Mouse (Mus musculus) embryonic facial prominence, embryonic 12.5 days (tissue): ENCODE data around the gene Ccdc60. TPM values are rescaled to one million over a fixed set of nuclear protein-coding genes. Genes with fewer than 3 reads are reported as not detected.

Source experiments
- ATAC-seq: fragments of 200-750 bp; cut with Nextera tagmentation; 2 replicates; pipeline ENCODE4 v1.8.0; 2017; ENCODE audit not compliant: insufficient number of reproducible peaks, insufficient read depth, low FRiP score, low TSS enrichment
- H3K27ac ChIP-seq: fragments of 300-500 bp; sonication (generic); 2 replicates; pipeline ENCODE4 v1.5.1; 2016; ENCODE audit warnings: mild to moderate bottlenecking
- H3K27me3 ChIP-seq: fragments of 300-500 bp; sonication (generic); 2 replicates; pipeline ENCODE4 v1.6.1; 2016; ENCODE audit warnings: mild to moderate bottlenecking, moderate library complexity
- H3K36me3 ChIP-seq: fragments of 300-500 bp; sonication (generic); 2 replicates; pipeline ENCODE4 v1.6.1; 2016; ENCODE audit warnings: mild to moderate bottlenecking
- H3K4me1 ChIP-seq: fragments of 300-500 bp; sonication (generic); 2 replicates; pipeline ENCODE4 v1.6.1; 2016
- H3K4me2 ChIP-seq: fragments of 300-500 bp; sonication (generic); replicated peaks from 2 replicates; pipeline ENCODE4 v1.6.1; 2016; ENCODE audit warnings: mild to moderate bottlenecking, moderate library complexity
- H3K4me3 ChIP-seq: fragments of 300-500 bp; sonication (generic); 2 replicates; pipeline ENCODE4 v1.5.1; 2016; ENCODE audit warnings: mild to moderate bottlenecking
- H3K9ac ChIP-seq: fragments of 300-500 bp; sonication (generic); 2 replicates; pipeline ENCODE4 v1.6.1; 2016; ENCODE audit warnings: mild to moderate bottlenecking, moderate library complexity
- H3K9me3 ChIP-seq: fragments of 300-500 bp; sonication (generic); 2 replicates; pipeline ENCODE4 v1.6.1; 2016; ENCODE audit warnings: mild to moderate bottlenecking, moderate library complexity
- WGBS: fragments of 180-500 bp; shearing (Covaris S2); methylation state at CpG from one replicate; pipeline ENCODE4 v1.1.7; 2016; 5-methylcytosine and 5-hydroxymethylcytosine counted together
- polyA plus RNA-seq: library from polyadenylated mRNA; unstranded; fragments of >200 nt; fragmentation: Nextera tagmentation; extraction: Ambion mirVana; gene quantifications from 2 replicates; pipeline ENCODE4 v1.2.1, GENCODE M21; 2016

Ccdc60 gene
- polyA plus RNA-seq, 1 experiment from 2014 or later, result 1.8 TPM

- Histone ChIP-seq H3K9me3 (0 out of 2 replicates have a peak, but pooled peaks cover 1% of the 10 kb centered on the region), H3K4me3 (no peak overlapping the region), H3K27ac (no peak overlapping the region), H3K27me3 (no peaks in the 10 kb centered on the region), H3K36me3 (no peaks in the 10 kb centered on the region), H3K9ac (no peak overlapping the region), H3K4me2 (no peak overlapping the region), H3K4me1 (no peaks in the 10 kb centered on the region; the same call in 1 of the 2 replicates)
- ATAC-seq, result no peak
- WGBS, result 72% methylated on average over 9 of the region's 9 CpGs
Observed at GRCm38 (mm10) chr5:116300984-116301383, 12.2 kb upstream of the Ccdc60 start.

- H3K9me3 ChIP-seq, result 0 out of 2 replicates have a peak, but pooled peaks cover 4% of the 10 kb centered on the region
- no peak overlapping the region for H3K9ac ChIP-seq
- 64% methylated on average over 5 of the region's 5 CpGs for WGBS
- H3K4me2 ChIP-seq, result no peak overlapping the region
- H3K27me3 ChIP-seq, result no peaks in the 10 kb centered on the region
- no peak overlapping the region for H3K27ac ChIP-seq
- H3K4me1 ChIP-seq, result peaks cover 16% of the 10 kb centered on the region
- no peaks in the 10 kb centered on the region for H3K36me3 ChIP-seq
- ATAC-seq, result no peak
- H3K4me3 ChIP-seq, result no peak overlapping the region
Observed at GRCm38 (mm10) chr5:116293501-116293900, 4.7 kb upstream of the Ccdc60 start.

- H3K27ac ChIP-seq, result no peak overlapping the region
- no peak overlapping the region for H3K4me3 ChIP-seq
- H3K36me3 ChIP-seq, result no peaks in the 10 kb centered on the region
- H3K4me1 ChIP-seq, result peaks cover 20% of the 10 kb centered on the region
- no peak overlapping the region for H3K9ac ChIP-seq
- no peak overlapping the region for H3K4me2 ChIP-seq
- no peak for ATAC-seq
- WGBS, result 81% methylated on average over 5 of the region's 5 CpGs
- no peaks in the 10 kb centered on the region for H3K9me3 ChIP-seq
- H3K27me3 ChIP-seq, result no peaks in the 10 kb centered on the region
Observed at GRCm38 (mm10) chr5:116290584-116290983, 1.8 kb upstream of the Ccdc60 start.

DNA sequence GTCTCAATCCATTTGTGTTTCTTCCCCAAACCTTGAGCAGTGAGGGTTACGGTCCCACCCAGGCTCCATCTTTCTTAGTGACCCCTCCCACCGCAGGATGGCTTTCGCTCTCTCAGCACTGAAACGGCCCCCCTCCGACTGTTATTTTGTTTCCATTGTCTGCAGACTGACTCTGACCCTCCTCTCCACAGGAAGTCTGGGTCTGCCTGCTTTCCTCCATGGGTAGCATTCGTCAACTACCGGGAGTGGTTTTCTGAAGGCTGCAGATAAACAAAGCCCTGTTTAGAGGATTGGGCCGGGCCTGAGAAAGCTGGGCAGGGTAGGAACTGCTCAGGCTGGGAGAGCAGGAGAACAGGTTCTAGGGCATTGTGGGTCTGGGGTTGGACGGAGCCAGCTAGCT lies 1.1 kb upstream of the Ccdc60 start:
- no peak overlapping the region for H3K4me3 ChIP-seq
- no peaks in the 10 kb centered on the region for H3K9me3 ChIP-seq
- H3K36me3 ChIP-seq, result no peaks in the 10 kb centered on the region
- H3K4me1 ChIP-seq, result peaks cover 24% of the 10 kb centered on the region
- peak overlapping the region; percentile 44 for H3K4me2 ChIP-seq
- no peak for ATAC-seq
- WGBS, result 5% methylated on average over 9 of the region's 9 CpGs
- H3K9ac ChIP-seq, result no peak overlapping the region
- H3K27ac ChIP-seq, result no peak overlapping the region
- no peaks in the 10 kb centered on the region for H3K27me3 ChIP-seq

DNA sequence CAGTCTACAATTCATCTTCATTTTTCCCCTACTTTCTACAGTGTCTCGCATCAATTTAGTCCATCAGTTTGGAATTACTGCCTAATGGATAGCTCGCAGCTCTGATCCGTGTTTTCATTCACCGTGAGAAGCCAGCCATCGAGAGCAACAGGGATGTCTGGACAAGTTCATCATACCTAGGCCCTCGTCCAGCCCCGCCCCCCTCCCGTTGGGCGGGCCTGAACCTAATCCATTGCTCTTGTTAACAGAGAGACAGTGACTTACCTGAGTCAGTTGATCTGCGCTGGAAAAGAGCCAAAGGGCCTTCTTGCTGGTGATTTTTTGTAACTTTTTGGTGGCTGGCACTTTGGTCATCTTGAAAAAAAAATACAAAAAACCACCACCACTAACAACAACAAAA lies 602 bp downstream of the Ccdc60 start:
- H3K27me3 ChIP-seq, result no peaks in the 10 kb centered on the region
- ATAC-seq, result no peak
- H3K4me1 ChIP-seq, result peaks cover 24% of the 10 kb centered on the region
- WGBS, result 39% methylated on average over 10 of the region's 10 CpGs
- H3K9me3 ChIP-seq, result no peaks in the 10 kb centered on the region
- no peak overlapping the region for H3K27ac ChIP-seq
- no peaks in the 10 kb centered on the region for H3K36me3 ChIP-seq
- H3K9ac ChIP-seq, result no peak overlapping the region
- 0 out of 2 replicates have a peak overlapping the region, but pooled peaks have one; percentile 44 for H3K4me2 ChIP-seq
- H3K4me3 ChIP-seq, result no peak overlapping the region

- no peak overlapping the region for H3K27ac ChIP-seq
- no peaks in the 10 kb centered on the region for H3K36me3 ChIP-seq
- H3K27me3 ChIP-seq, result no peaks in the 10 kb centered on the region
- ATAC-seq, result 0 out of 2 replicates have a peak, but pooled peaks have one; percentile 56
- no peak overlapping the region for H3K4me3 ChIP-seq
- H3K4me1 ChIP-seq, result peaks cover 24% of the 10 kb centered on the region
- H3K9me3 ChIP-seq, result no peaks in the 10 kb centered on the region
- no peak overlapping the region for H3K9ac ChIP-seq
- no peak overlapping the region for H3K4me2 ChIP-seq
- WGBS, result 27% methylated on average over 15 of the region's 15 CpGs
Observed at GRCm38 (mm10) chr5:116285532-116286176, 3.1 kb downstream of the Ccdc60 start.

DNA sequence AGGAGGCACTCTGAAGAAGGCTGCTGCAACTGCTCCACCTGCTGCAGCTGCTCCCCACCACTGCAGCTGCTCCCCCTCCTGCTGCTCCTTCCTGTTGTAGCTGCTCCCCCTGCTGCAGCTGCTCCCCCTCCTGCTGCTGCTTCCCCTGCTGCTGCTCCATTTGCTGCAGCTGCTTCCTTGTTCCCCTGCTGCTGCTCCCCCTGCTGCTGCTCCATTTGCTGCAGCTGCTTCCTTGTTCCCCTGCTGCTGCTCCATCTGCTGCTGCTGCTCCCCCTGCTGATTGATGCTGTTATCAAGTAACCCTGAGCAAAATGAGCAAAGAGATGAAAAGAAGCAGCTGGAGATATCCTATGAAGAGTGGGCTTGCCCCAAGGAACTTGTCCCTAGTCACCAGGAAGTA lies 8.3 kb downstream of the Ccdc60 start:
- no peaks in the 10 kb centered on the region for H3K27me3 ChIP-seq
- H3K4me2 ChIP-seq, result no peak overlapping the region
- ATAC-seq, result no peak
- H3K9me3 ChIP-seq, result peaks cover 3% of the 10 kb centered on the region; the same call in 1 of the 2 replicates
- no peaks in the 10 kb centered on the region for H3K36me3 ChIP-seq
- peaks cover 3% of the 10 kb centered on the region; the same call in 1 of the 2 replicates for H3K4me1 ChIP-seq
- no peak overlapping the region for H3K27ac ChIP-seq
- no peak overlapping the region for H3K4me3 ChIP-seq
- H3K9ac ChIP-seq, result no peak overlapping the region

GRCm38 (mm10) chr5:116278436-116278918 lies 10.3 kb downstream of the Ccdc60 start:
- no peaks in the 10 kb centered on the region for H3K36me3 ChIP-seq
- no peaks in the 10 kb centered on the region for H3K27me3 ChIP-seq
- H3K4me1 ChIP-seq, result peaks cover 11% of the 10 kb centered on the region; the same call in 1 of the 2 replicates
- H3K9ac ChIP-seq, result no peak overlapping the region
- no peak overlapping the region for H3K4me2 ChIP-seq
- peaks cover 3% of the 10 kb centered on the region; the same call in 1 of the 2 replicates for H3K9me3 ChIP-seq
- 79% methylated on average over 17 of the region's 17 CpGs for WGBS
- no peak overlapping the region for H3K4me3 ChIP-seq
- H3K27ac ChIP-seq, result no peak overlapping the region
- no peak for ATAC-seq

DNA sequence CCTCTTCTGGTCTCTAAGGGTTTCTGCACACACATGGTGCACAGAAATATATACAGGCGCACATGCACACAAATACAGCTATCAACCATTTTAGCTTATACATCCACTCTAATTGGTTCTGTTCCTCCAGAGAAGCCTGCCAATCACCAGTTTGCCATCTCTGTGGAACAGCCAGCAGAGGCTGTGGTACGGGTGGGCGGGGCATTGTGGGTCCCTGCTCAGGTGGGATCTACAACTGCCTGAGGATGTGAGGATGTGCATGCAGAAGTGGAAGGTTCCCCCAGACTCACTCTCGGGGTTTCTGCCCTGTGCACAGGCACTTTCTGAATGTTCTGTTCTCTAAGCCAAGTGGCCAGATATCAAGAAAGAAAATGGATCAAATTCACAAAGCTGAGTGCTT lies 10.8 kb downstream of the Ccdc60 start:
- Histone ChIP-seq H3K27me3 (no peaks in the 10 kb centered on the region), H3K36me3 (no peaks in the 10 kb centered on the region), H3K9me3 (peaks cover 3% of the 10 kb centered on the region; the same call in 1 of the 2 replicates), H3K4me1 (peaks cover 11% of the 10 kb centered on the region; the same call in 1 of the 2 replicates), H3K4me3 (no peak overlapping the region), H3K9ac (no peak overlapping the region), H3K4me2 (no peak overlapping the region), H3K27ac (no peak overlapping the region)
- ATAC-seq, result no peak
- WGBS, result 90% methylated on average over 4 of the region's 4 CpGs

GRCm38 (mm10) chr5:116274818-116275217 lies 14.0 kb downstream of the Ccdc60 start:
- Histone ChIP-seq H3K9ac (no peak overlapping the region), H3K27ac (no peak overlapping the region), H3K9me3 (peaks cover 3% of the 10 kb centered on the region; the same call in 1 of the 2 replicates), H3K4me2 (no peak overlapping the region), H3K27me3 (no peaks in the 10 kb centered on the region), H3K4me1 (peaks cover 14% of the 10 kb centered on the region; the same call in 1 of the 2 replicates), H3K36me3 (no peaks in the 10 kb centered on the region), H3K4me3 (no peak overlapping the region)
- WGBS, result 41% methylated on average over 2 of the region's 2 CpGs
- ATAC-seq, result no peak

DNA sequence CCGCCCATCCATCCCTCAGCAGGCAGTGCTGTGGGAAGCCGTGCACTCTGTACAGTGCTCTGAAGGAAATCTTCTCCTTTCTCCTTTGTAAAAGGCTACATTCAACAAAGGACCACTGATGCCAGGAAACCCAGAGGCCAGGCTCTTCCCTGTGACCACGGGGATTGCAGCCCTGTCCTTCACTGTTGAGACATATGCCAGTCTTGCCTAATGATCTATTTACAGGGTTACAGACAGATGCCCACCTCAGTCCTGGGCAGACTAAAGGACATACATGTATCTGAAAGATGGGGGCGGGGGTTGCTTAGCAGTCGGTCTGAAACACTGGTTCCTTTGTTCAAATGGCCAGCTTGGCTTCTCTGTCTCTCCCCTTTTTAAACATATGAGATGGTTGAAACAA lies 14.4 kb downstream of the Ccdc60 start:
- H3K4me2 ChIP-seq, result no peak overlapping the region
- peaks cover 3% of the 10 kb centered on the region; the same call in 1 of the 2 replicates for H3K9me3 ChIP-seq
- H3K4me3 ChIP-seq, result no peak overlapping the region
- H3K4me1 ChIP-seq, result peaks cover 14% of the 10 kb centered on the region; the same call in 1 of the 2 replicates
- 41% methylated on average over 5 of the region's 5 CpGs for WGBS
- no peaks in the 10 kb centered on the region for H3K36me3 ChIP-seq
- no peak for ATAC-seq
- H3K9ac ChIP-seq, result no peak overlapping the region
- H3K27me3 ChIP-seq, result no peaks in the 10 kb centered on the region
- no peak overlapping the region for H3K27ac ChIP-seq

- H3K27ac ChIP-seq, result no peak overlapping the region
- H3K27me3 ChIP-seq, result no peaks in the 10 kb centered on the region
- ATAC-seq, result no peak
- H3K9me3 ChIP-seq, result no peaks in the 10 kb centered on the region
- peaks cover 14% of the 10 kb centered on the region; the same call in 1 of the 2 replicates for H3K4me1 ChIP-seq
- WGBS, result 56% methylated on average over 17 of the region's 17 CpGs
- no peaks in the 10 kb centered on the region for H3K36me3 ChIP-seq
- no peak overlapping the region for H3K9ac ChIP-seq
- H3K4me3 ChIP-seq, result no peak overlapping the region
- no peak overlapping the region for H3K4me2 ChIP-seq
Observed at GRCm38 (mm10) chr5:116271511-116272227, 17.1 kb downstream of the Ccdc60 start.
